Mouse (Mus musculus): Measurements from ENCODE around the gene Eml1. TPM values are rescaled to one million over a fixed set of nuclear protein-coding genes. Genes with fewer than 3 reads are reported as not detected.
A peak's percentile ranks its signal among the peaks of the same experiment; 100 is the strongest.

Gene Eml1
- polyA plus RNA-seq, 1 experiment from 2014 or later = 109 TPM

DNA sequence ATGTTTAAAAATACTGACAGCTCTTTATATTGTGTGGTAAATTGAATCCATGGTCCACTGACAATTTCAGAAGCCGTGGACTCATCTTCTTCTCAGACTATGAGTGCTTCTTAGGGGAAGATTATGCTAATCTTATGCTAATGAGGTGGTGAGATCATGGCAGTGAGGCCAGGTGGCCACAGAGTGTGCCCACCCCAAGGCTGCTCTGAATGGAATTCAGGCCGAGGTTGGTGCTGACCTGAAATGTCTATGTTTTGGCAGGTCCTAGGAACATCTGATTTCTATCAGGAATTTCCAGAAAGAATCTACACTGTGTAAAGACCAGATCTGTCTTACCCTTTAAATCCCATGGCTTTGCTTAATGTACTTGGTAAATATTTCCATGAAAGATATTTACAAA is 119.0 kb downstream of the Eml1 start:
- H3K27me3 ChIP-seq (ENCODE audit: insufficient read depth, low read length) = no peaks in the 10 kb centered on the region
- H3K27ac ChIP-seq (ENCODE audit: low read depth) = no peak overlapping the region
- no peak overlapping the region for H3K9ac ChIP-seq
- no peak for TF ChIP-seq CTCF (IDR thresholded peaks at IDR 0.05; ENCODE audit: low read depth)
- no peak overlapping the region for H3K4me3 ChIP-seq (ENCODE audit: low read depth, low read length)
- peaks cover 7% of the 10 kb centered on the region; the same call in 1 of the 2 replicates for H3K36me3 ChIP-seq (ENCODE audit: insufficient read depth)
- peaks cover 4% of the 10 kb centered on the region; the same call in 1 of the 2 replicates for H3K4me1 ChIP-seq (ENCODE audit: insufficient read depth)
- no peaks in the 10 kb centered on the region for H3K9me3 ChIP-seq (ENCODE audit: low read depth, low read length)
- DNase-seq (no peak), ATAC-seq (ENCODE audit: insufficient read depth) (no peak)
- H3K4me2 ChIP-seq = no peak overlapping the region
- WGBS = 54% methylated on average over 2 of the region's 2 CpGs

DNA sequence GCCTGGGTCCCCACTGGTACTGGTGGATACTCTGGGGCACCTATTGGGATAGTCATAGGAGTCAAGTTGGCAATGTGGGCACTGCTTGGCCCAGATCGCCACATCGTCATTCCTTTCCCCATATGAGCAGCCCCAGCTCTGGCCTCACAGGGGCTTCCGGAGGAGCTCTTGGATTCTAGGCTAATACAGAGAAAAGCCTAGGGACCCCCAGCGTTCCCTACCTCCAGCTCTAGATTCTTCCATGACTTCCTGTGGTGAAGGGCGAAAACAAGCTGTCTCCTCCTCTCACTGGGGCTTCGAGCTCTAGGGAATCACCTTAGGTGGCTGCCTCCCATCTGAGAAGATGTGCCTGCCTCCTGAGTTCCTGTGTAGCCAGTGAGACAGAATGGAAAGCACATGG is 119.6 kb downstream of the Eml1 start:
- Histone ChIP-seq H3K27me3 (ENCODE audit: insufficient read depth, low read length) (no peaks in the 10 kb centered on the region), H3K9me3 (ENCODE audit: low read depth, low read length) (no peaks in the 10 kb centered on the region), H3K4me3 (ENCODE audit: low read depth, low read length) (no peak overlapping the region), H3K36me3 (ENCODE audit: insufficient read depth) (peaks cover 7% of the 10 kb centered on the region; the same call in 1 of the 2 replicates), H3K27ac (ENCODE audit: low read depth) (no peak overlapping the region), H3K4me1 (ENCODE audit: insufficient read depth) (peaks cover 7% of the 10 kb centered on the region; the same call in 1 of the 2 replicates), H3K9ac (no peak overlapping the region), H3K4me2 (no peak overlapping the region)
- 87% methylated on average over 6 of the region's 6 CpGs for WGBS
- no peak for ATAC-seq (ENCODE audit: insufficient read depth)
- DNase-seq = no peak
- no peak for TF ChIP-seq CTCF (IDR thresholded peaks at IDR 0.05; ENCODE audit: low read depth)

DNA sequence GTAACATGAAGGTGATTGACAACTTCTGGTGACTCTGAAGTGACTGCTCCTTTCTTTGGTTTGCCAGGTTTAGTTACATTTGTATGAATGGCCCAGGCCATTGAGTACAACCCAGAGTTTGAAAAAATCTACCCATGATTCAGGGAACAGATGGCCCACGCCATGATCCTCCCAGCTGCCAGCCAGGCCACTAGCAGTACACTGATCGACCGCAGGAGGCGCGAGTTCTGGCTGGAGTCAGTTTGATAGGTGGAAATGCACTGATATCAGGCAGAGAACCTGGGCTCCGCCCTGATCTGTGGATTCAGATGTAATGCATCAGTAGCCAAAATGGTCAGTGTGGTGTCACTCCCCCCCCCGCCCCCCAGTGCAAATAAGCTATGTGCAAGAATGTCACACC is 120.2 kb downstream of the Eml1 start:
- WGBS = 48% methylated on average over 7 of the region's 7 CpGs
- no peak overlapping the region for H3K27ac ChIP-seq (ENCODE audit: low read depth)
- no peak overlapping the region for H3K4me3 ChIP-seq (ENCODE audit: low read depth, low read length)
- peaks cover 12% of the 10 kb centered on the region; the same call in 1 of the 2 replicates for H3K4me1 ChIP-seq (ENCODE audit: insufficient read depth)
- DNase-seq (no peak), ATAC-seq (ENCODE audit: insufficient read depth) (no peak)
- no peaks in the 10 kb centered on the region for H3K9me3 ChIP-seq (ENCODE audit: low read depth, low read length)
- no peak overlapping the region for H3K4me2 ChIP-seq
- TF ChIP-seq CTCF (IDR thresholded peaks at IDR 0.05; ENCODE audit: low read depth) = peak; percentile 56
- peaks cover 7% of the 10 kb centered on the region; the same call in 1 of the 2 replicates for H3K36me3 ChIP-seq (ENCODE audit: insufficient read depth)
- H3K27me3 ChIP-seq (ENCODE audit: insufficient read depth, low read length) = no peaks in the 10 kb centered on the region
- no peak overlapping the region for H3K9ac ChIP-seq

DNA sequence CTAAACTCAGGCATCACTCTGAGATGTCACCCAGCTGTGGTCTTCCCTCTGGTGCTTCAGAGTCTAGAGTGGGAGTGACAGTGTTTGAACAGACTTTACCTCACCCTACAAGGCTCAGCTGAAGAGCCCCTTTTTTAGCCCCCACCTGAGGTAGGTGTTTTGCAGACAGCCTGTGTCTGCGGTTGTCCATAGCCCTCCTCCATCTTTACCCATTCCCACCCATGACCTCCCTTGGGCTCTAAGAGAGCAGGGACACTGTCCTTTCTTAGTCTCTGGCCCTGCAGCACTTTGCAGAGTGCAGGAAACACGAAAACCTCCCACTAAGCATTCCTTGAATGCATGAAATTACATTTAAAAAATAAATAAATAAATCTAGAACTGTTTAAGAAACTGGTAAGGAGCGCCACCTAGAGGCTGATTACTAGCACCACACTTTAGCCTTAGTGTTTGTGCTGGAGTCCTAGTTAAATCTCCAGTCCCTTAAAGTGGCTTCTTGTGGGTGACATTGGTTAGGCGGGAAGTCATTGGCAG is 123.3 kb downstream of the Eml1 start:
- no peak overlapping the region for H3K4me2 ChIP-seq

DNA sequence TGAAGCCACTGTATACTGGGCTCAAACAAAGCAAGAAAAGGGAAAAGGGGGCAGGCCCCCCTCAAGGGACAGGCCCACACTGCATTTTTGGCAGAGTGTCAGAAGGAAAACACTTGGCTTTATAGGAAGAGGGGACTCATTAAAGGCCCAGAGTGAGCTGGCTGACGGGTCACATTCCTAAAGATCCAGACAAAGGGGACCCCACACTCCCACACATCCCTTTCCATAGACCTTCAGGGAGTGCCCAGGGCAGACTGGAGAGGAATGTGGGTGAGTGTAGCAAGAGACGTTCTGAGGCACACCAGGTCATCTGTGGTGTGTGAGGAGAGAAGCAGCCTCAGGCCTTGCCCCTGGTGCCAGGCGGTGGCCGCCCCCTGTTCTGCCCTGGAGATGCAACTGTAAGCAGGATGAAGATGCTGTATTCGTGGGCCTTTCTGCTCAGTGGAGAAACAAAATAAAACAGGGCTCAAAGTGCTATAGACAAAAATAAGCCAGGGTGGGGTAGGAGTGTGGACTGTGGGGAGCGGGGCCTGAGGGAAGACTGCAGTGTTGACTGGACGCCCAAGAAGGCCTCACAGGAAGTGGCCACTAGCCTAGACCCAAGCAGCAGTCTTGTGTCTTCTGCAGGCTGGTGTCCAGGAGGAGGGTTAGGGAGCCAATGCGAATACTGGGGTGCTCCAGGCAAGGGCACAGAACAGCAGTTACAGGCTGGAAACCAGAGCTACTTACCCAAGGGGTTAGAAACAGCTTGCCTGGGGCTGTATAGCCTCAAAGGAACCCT is 124.9 kb downstream of the Eml1 start:
- no peak overlapping the region for H3K4me3 ChIP-seq (ENCODE audit: low read depth, low read length)
- H3K9ac ChIP-seq = no peak overlapping the region
- H3K27ac ChIP-seq (ENCODE audit: low read depth) = peak overlapping the region; percentile 78
- 64% methylated on average over 8 of the region's 8 CpGs for WGBS
- no peaks in the 10 kb centered on the region for H3K27me3 ChIP-seq (ENCODE audit: insufficient read depth, low read length)
- peak; percentile 73 for ATAC-seq (ENCODE audit: insufficient read depth)
- peaks cover 13% of the 10 kb centered on the region; the same call in 1 of the 2 replicates for H3K4me1 ChIP-seq (ENCODE audit: insufficient read depth)
- H3K36me3 ChIP-seq (ENCODE audit: insufficient read depth) = 0 out of 2 replicates have a peak, but pooled peaks cover 4% of the 10 kb centered on the region
- no peak overlapping the region for H3K4me2 ChIP-seq
- DNase-seq = peak; percentile 82
- no peaks in the 10 kb centered on the region for H3K9me3 ChIP-seq (ENCODE audit: low read depth, low read length)
- TF ChIP-seq CTCF (IDR thresholded peaks at IDR 0.05; ENCODE audit: low read depth) = no peak

More for the DNA sequence above, 123.3 kb downstream of the Eml1 start:
- peak; percentile 92 for DNase-seq
- Histone ChIP-seq H3K9me3 (ENCODE audit: low read depth, low read length) (no peaks in the 10 kb centered on the region), H3K27ac (ENCODE audit: low read depth) (no peak overlapping the region), H3K36me3 (ENCODE audit: insufficient read depth) (peaks cover 9% of the 10 kb centered on the region; the same call in 1 of the 2 replicates), H3K9ac (no peak overlapping the region), H3K4me1 (ENCODE audit: insufficient read depth) (peaks cover 13% of the 10 kb centered on the region; the same call in 1 of the 2 replicates), H3K4me3 (ENCODE audit: low read depth, low read length) (no peak overlapping the region), H3K27me3 (ENCODE audit: insufficient read depth, low read length) (no peaks in the 10 kb centered on the region)
- peak; percentile 63; the same call in 1 of the 2 replicates for ATAC-seq (ENCODE audit: insufficient read depth)
- peak; percentile 87 for TF ChIP-seq CTCF (IDR thresholded peaks at IDR 0.05; ENCODE audit: low read depth)
- WGBS = 23% methylated on average over 4 of the region's 4 CpGs

DNA sequence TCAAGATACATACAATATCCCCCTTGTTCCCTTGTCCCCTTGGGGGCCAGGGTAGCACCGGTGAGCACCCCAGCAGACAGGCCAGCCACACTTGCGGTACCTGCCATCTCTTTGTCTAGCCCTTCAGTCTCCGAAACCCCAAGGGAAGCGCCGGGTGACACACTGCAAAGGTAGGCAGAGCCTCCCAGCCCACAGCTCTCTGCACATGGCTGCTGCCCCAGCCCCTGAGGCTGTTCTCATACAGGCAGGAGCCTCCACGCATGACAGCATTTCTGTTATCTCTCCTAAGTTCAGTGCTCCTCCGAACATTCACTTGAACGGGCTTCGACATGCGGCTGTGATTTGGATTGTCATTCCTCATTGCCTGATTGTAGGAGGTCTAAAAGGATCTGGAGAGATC is 132.3 kb downstream of the Eml1 start:
- H3K27ac ChIP-seq (ENCODE audit: low read depth) = no peak overlapping the region
- no peaks in the 10 kb centered on the region for H3K27me3 ChIP-seq (ENCODE audit: insufficient read depth, low read length)
- 59% methylated on average over 10 of the region's 10 CpGs for WGBS
- H3K4me3 ChIP-seq (ENCODE audit: low read depth, low read length) = no peak overlapping the region
- H3K4me1 ChIP-seq (ENCODE audit: insufficient read depth) = no peaks in the 10 kb centered on the region
- DNase-seq (no peak), ATAC-seq (ENCODE audit: insufficient read depth) (no peak)
- peak overlapping the region; percentile 32; the same call in 1 of the 2 replicates for H3K4me2 ChIP-seq
- no peaks in the 10 kb centered on the region for H3K36me3 ChIP-seq (ENCODE audit: insufficient read depth)
- no peak for TF ChIP-seq CTCF (IDR thresholded peaks at IDR 0.05; ENCODE audit: low read depth)
- H3K9ac ChIP-seq = no peak overlapping the region
- no peaks in the 10 kb centered on the region for H3K9me3 ChIP-seq (ENCODE audit: low read depth, low read length)

DNA sequence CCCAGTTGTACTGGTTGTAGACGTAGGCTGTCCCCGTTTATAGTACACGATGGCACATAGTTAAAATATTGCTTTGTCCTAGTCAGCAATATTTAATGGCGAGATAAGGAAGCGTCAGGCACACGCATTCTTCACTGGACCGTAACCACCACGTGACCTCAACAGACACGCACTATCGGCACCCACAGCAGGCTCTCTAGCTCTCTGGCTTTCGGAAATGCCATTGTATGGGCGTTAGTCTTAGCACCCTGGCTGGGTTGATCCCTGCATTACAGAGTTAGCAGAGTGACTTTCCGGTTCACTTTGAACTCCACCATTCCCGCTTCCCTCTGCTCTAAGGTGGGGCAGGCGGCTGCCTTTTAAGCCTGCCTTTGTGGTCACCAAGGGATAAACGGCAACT is 132.8 kb downstream of the Eml1 start:
- 41% methylated on average over 16 of the region's 16 CpGs for WGBS
- H3K4me1 ChIP-seq (ENCODE audit: insufficient read depth) = no peaks in the 10 kb centered on the region
- no peak overlapping the region for H3K27ac ChIP-seq (ENCODE audit: low read depth)
- no peaks in the 10 kb centered on the region for H3K36me3 ChIP-seq (ENCODE audit: insufficient read depth)
- H3K4me2 ChIP-seq = peak overlapping the region; percentile 32; the same call in 1 of the 2 replicates
- H3K27me3 ChIP-seq (ENCODE audit: insufficient read depth, low read length) = no peaks in the 10 kb centered on the region
- DNase-seq (no peak), ATAC-seq (ENCODE audit: insufficient read depth) (0 out of 2 replicates have a peak, but pooled peaks have one; percentile 47)
- H3K9me3 ChIP-seq (ENCODE audit: low read depth, low read length) = no peaks in the 10 kb centered on the region
- no peak overlapping the region for H3K4me3 ChIP-seq (ENCODE audit: low read depth, low read length)
- no peak for TF ChIP-seq CTCF (IDR thresholded peaks at IDR 0.05; ENCODE audit: low read depth)
- H3K9ac ChIP-seq = no peak overlapping the region

Data from lung, embryonic 14.5 days (tissue).